Mouse (Mus musculus): ENCODE results near the gene Cyp26c1.

Cyp26c1 gene

GRCm38 (mm10) chr19:37685281-37685680 is at the start of gene Cyp26c1:
Gene Cyp26c1, plus strand, starts transcription at chr19:37685581.
- DNase-seq (ENCODE audit: low read depth, low spot score): no peak

- DNase-seq (ENCODE audit: low read depth, low spot score): peak; percentile 17
Observed at GRCm38 (mm10) chr19:37647994-37648393, 37.4 kb upstream of the Cyp26c1 start.

- no peak for DNase-seq (ENCODE audit: low read depth, low spot score)
Observed at GRCm38 (mm10) chr19:37650526-37650925, 34.9 kb upstream of the Cyp26c1 start.

- no peak for DNase-seq (ENCODE audit: low read depth, low spot score)
Observed at GRCm38 (mm10) chr19:37654012-37654411, 31.4 kb upstream of the Cyp26c1 start.

- DNase-seq (ENCODE audit: low read depth, low spot score): peak; percentile 30
Observed at GRCm38 (mm10) chr19:37656441-37656840, 28.9 kb upstream of the Cyp26c1 start.

GRCm38 (mm10) chr19:37665256-37665655 is 20.1 kb upstream of the Cyp26c1 start:
- DNase-seq (ENCODE audit: low read depth, low spot score): no peak

- DNase-seq (ENCODE audit: low read depth, low spot score): no peak
Observed at GRCm38 (mm10) chr19:37667855-37668594, 17.4 kb upstream of the Cyp26c1 start.

- DNase-seq (ENCODE audit: low read depth, low spot score): no peak
Observed at GRCm38 (mm10) chr19:37668657-37669056, 16.7 kb upstream of the Cyp26c1 start.

GRCm38 (mm10) chr19:37669486-37669885 is 15.9 kb upstream of the Cyp26c1 start:
- no peak for DNase-seq (ENCODE audit: low read depth, low spot score)

- no peak for DNase-seq (ENCODE audit: low read depth, low spot score)
Observed at GRCm38 (mm10) chr19:37673393-37673792, 12.0 kb upstream of the Cyp26c1 start.

GRCm38 (mm10) chr19:37686347-37686746 is 966 bp downstream of the Cyp26c1 start:
- DNase-seq (ENCODE audit: low read depth, low spot score): no peak

- no peak for DNase-seq (ENCODE audit: low read depth, low spot score)
Observed at GRCm38 (mm10) chr19:37686941-37687850, 1.8 kb downstream of the Cyp26c1 start.

- DNase-seq (ENCODE audit: low read depth, low spot score): no peak
Observed at GRCm38 (mm10) chr19:37689478-37689877, 4.1 kb downstream of the Cyp26c1 start.

- no peak for DNase-seq (ENCODE audit: low read depth, low spot score)
Observed at GRCm38 (mm10) chr19:37690716-37691115, 5.3 kb downstream of the Cyp26c1 start.

GRCm38 (mm10) chr19:37692879-37693278 is 7.5 kb downstream of the Cyp26c1 start:
- no peak for DNase-seq (ENCODE audit: low read depth, low spot score)

- no peak for DNase-seq (ENCODE audit: low read depth, low spot score)
Observed at GRCm38 (mm10) chr19:37695146-37695545, 9.8 kb downstream of the Cyp26c1 start.

- no peak for DNase-seq (ENCODE audit: low read depth, low spot score)
Observed at GRCm38 (mm10) chr19:37695762-37696602, 10.6 kb downstream of the Cyp26c1 start.

GRCm38 (mm10) chr19:37696603-37697334 is 11.4 kb downstream of the Cyp26c1 start:
- no peak for DNase-seq (ENCODE audit: low read depth, low spot score)

- no peak for DNase-seq (ENCODE audit: low read depth, low spot score)
Observed at GRCm38 (mm10) chr19:37697335-37697636, 11.9 kb downstream of the Cyp26c1 start.

GRCm38 (mm10) chr19:37697651-37698272 is 12.4 kb downstream of the Cyp26c1 start, which contains the start of gene Cyp26a1:
Gene Cyp26a1, plus strand, starts transcription at chr19:37697798.
- DNase-seq (ENCODE audit: low read depth, low spot score): no peak

Measured in mesoderm, embryonic 11.5 days (tissue).